Mouse (Mus musculus) limb, embryonic 15.5 days (tissue): ENCODE measurements around the gene Kmt2b. TPM values are rescaled to one million over a fixed set of nuclear protein-coding genes. Genes with fewer than 3 reads are reported as not detected.

Experiments
- ATAC-seq: fragments of 200-750 bp; cut with Nextera tagmentation; 2 replicates; pipeline ENCODE4 v1.8.0; 2017; ENCODE audit warnings: low read depth, moderate TSS enrichment; ENCODE audit not compliant: insufficient number of reproducible peaks, low FRiP score, low TSS enrichment
- H3K27ac ChIP-seq: fragments of 300-500 bp; sonication (generic); 2 replicates; pipeline ENCODE4 v1.5.1; 2015; ENCODE audit warnings: moderate library complexity, mild to moderate bottlenecking, inconsistent platforms
- H3K27me3 ChIP-seq: fragments of 300-500 bp; sonication (generic); 2 replicates; pipeline ENCODE4 v1.6.1; 2015; ENCODE audit warnings: inconsistent platforms
- H3K36me3 ChIP-seq: fragments of 300-500 bp; sonication (generic); 2 replicates; pipeline ENCODE4 v1.6.1; 2015; ENCODE audit warnings: inconsistent platforms
- H3K4me1 ChIP-seq: fragments of 300-500 bp; sonication (generic); 2 replicates; pipeline ENCODE4 v1.6.1; 2015; ENCODE audit warnings: inconsistent platforms
- H3K4me2 ChIP-seq: fragments of 300-500 bp; sonication (generic); 2 replicates; pipeline ENCODE4 v1.6.1; 2015; ENCODE audit warnings: mild to moderate bottlenecking, inconsistent platforms
- H3K4me3 ChIP-seq: fragments of 300-500 bp; sonication (generic); 2 replicates; pipeline ENCODE4 v1.5.1; 2015; ENCODE audit warnings: mild to moderate bottlenecking, inconsistent platforms
- H3K9ac ChIP-seq: fragments of 300-500 bp; sonication (generic); 2 replicates; pipeline ENCODE4 v1.6.1; 2015; ENCODE audit warnings: inconsistent platforms
- H3K9me3 ChIP-seq: fragments of 300-500 bp; sonication (generic); 2 replicates; pipeline ENCODE4 v1.6.1; 2016; ENCODE audit warnings: inconsistent platforms
- WGBS: fragments of 180-500 bp; shearing (Covaris S2); methylation state at CpG from one replicate; pipeline ENCODE4 v1.1.7; 2015; 5-methylcytosine and 5-hydroxymethylcytosine counted together
- microRNA-seq: library from miRNA; unstranded; fragments of <30 nt; microRNA quantifications from one replicate; pipeline ENCODE4, GENCODE M21; 2016
- polyA plus RNA-seq: library from polyadenylated mRNA; unstranded; fragments of >200 nt; fragmentation: Nextera tagmentation; extraction: Ambion mirVana; gene quantifications from 2 replicates; pipeline ENCODE4 v1.2.1, GENCODE M21; 2015

Kmt2b gene
- polyA plus RNA-seq, 1 experiment from 2014 or later, result 8.1 TPM

DNA sequence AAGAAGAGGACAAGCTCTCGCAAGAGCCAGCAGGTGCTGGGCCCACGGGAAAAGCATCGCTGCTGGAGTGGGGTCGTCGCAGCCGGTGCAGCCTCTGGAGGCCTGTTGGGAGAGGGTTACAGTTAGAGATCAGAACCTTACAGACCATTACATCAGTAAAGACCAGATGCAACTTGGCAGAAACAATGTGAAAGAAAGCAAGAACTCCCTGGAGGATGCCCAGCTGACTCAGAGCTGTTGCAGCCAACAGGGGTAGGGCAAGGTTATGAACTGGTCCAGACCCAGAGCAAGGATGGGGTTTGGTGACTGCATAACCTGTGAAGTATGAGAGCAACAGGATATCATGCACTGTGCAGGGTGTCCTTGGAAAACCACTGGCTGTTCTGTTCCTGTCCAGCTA is 64.0 kb downstream of the Kmt2b start:
- no peak for ATAC-seq
- Histone ChIP-seq H3K27ac (no peak overlapping the region), H3K4me3 (no peak overlapping the region), H3K36me3 (peaks cover 55% of the 10 kb centered on the region), H3K9ac (no peak overlapping the region), H3K27me3 (no peaks in the 10 kb centered on the region), H3K4me2 (no peak overlapping the region), H3K9me3 (no peaks in the 10 kb centered on the region), H3K4me1 (peaks cover 15% of the 10 kb centered on the region)
- 81% methylated on average over 6 of the region's 6 CpGs for WGBS

GRCm38 (mm10) chr7:30522871-30523270 is 65.7 kb downstream of the Kmt2b start:
- no peak for ATAC-seq
- H3K9ac ChIP-seq, result no peak overlapping the region
- peaks cover 39% of the 10 kb centered on the region for H3K36me3 ChIP-seq
- H3K9me3 ChIP-seq, result no peaks in the 10 kb centered on the region
- peaks cover 15% of the 10 kb centered on the region for H3K4me1 ChIP-seq
- H3K27ac ChIP-seq, result no peak overlapping the region
- H3K27me3 ChIP-seq, result no peaks in the 10 kb centered on the region
- 91% methylated on average over 10 of the region's 10 CpGs for WGBS
- H3K4me2 ChIP-seq, result no peak overlapping the region
- no peak overlapping the region for H3K4me3 ChIP-seq

GRCm38 (mm10) chr7:30520856-30521255 is 67.7 kb downstream of the Kmt2b start:
- no peak for ATAC-seq
- H3K9me3 ChIP-seq, result no peaks in the 10 kb centered on the region
- H3K4me3 ChIP-seq, result no peak overlapping the region
- peaks cover 2% of the 10 kb centered on the region for H3K4me1 ChIP-seq
- H3K27ac ChIP-seq, result no peak overlapping the region
- no peak overlapping the region for H3K9ac ChIP-seq
- no peak overlapping the region for H3K4me2 ChIP-seq
- H3K27me3 ChIP-seq, result no peaks in the 10 kb centered on the region
- H3K36me3 ChIP-seq, result peaks cover 22% of the 10 kb centered on the region
- 81% methylated on average over 5 of the region's 5 CpGs for WGBS

- 76% methylated on average over 4 of the region's 4 CpGs for WGBS
- no peak for ATAC-seq
- H3K27me3 ChIP-seq, result no peaks in the 10 kb centered on the region
These were observed 68.1 kb downstream of the Kmt2b start for GRCm38 (mm10) chr7:30520396-30520795.

More at GRCm38 (mm10) chr7:30520396-30520795, 68.1 kb downstream of the Kmt2b start:
- Histone ChIP-seq H3K9ac (no peak overlapping the region), H3K36me3 (peaks cover 19% of the 10 kb centered on the region), H3K4me3 (no peak overlapping the region), H3K4me1 (no peaks in the 10 kb centered on the region), H3K4me2 (no peak overlapping the region), H3K27ac (no peak overlapping the region), H3K9me3 (no peaks in the 10 kb centered on the region)

Small RNA genes within 50 kb of the gene (microRNA-seq; reads per million reads assigned to microRNA genes)
- 1.0 reads per million for gene Gm38670
- gene Mir3569, result not detected

Other genes with a start within 250 kb of the Kmt2b start
- 4.1 and 5.1 TPM in 2 replicates for gene Lrfn3, start 226.0 kb downstream of the Kmt2b start, polyA plus RNA-seq
- 78.9 and 87.7 TPM in 2 replicates for gene Tyrobp, start 175.0 kb downstream of the Kmt2b start, polyA plus RNA-seq
- gene Hcst, start 168.9 kb downstream of the Kmt2b start, polyA plus RNA-seq, result 2.7 and 3.3 TPM in 2 replicates
- 1.4 and 2.1 TPM in 2 replicates for gene Nfkbid, start 167.0 kb downstream of the Kmt2b start, polyA plus RNA-seq
- 28.6 and 32.7 TPM in 2 replicates for gene Aplp1, start 143.2 kb downstream of the Kmt2b start, polyA plus RNA-seq
- 0.04 and 0.38 TPM in 2 replicates for gene Kirrel2, start 131.0 kb downstream of the Kmt2b start, polyA plus RNA-seq
- 0.07 TPM in 1 of 2 replicates, not detected in the other for gene Nphs1, start 130.4 kb downstream of the Kmt2b start, polyA plus RNA-seq
- gene Prodh2, start 95.1 kb downstream of the Kmt2b start, polyA plus RNA-seq, result 0.18 TPM in 1 of 2 replicates, not detected in the other
- 7.8 and 8.0 TPM in 2 replicates for gene Arhgap33, start 53.7 kb downstream of the Kmt2b start, polyA plus RNA-seq
- 17.6 and 29.4 TPM in 2 replicates for gene Hspb6, start 36.5 kb downstream of the Kmt2b start, polyA plus RNA-seq
- gene Proser3, start 36.4 kb downstream of the Kmt2b start, polyA plus RNA-seq, result 11.3 and 12.1 TPM in 2 replicates
- 37.9 and 49.4 TPM in 2 replicates for gene Lin37, start 28.9 kb downstream of the Kmt2b start, polyA plus RNA-seq
- gene U2af1l4, start 25.4 kb downstream of the Kmt2b start, polyA plus RNA-seq, result 83.0 and 85.3 TPM in 2 replicates
- 12.2 and 12.4 TPM in 2 replicates for gene Gm49396, start 25.4 kb downstream of the Kmt2b start, polyA plus RNA-seq
- 126 and 146 TPM in 2 replicates for gene Psenen, start 25.1 kb downstream of the Kmt2b start, polyA plus RNA-seq
- gene Igflr1, start 23.3 kb downstream of the Kmt2b start, polyA plus RNA-seq, result 3.0 and 3.5 TPM in 2 replicates
- 3.0 and 4.2 TPM in 2 replicates for gene Zbtb32, start 10.2 kb upstream of the Kmt2b start, polyA plus RNA-seq
- 0.45 and 0.58 TPM in 2 replicates for gene Upk1a, start 24.1 kb upstream of the Kmt2b start, polyA plus RNA-seq
- 739 and 763 TPM in 2 replicates for gene Cox6b1, start 37.4 kb upstream of the Kmt2b start, polyA plus RNA-seq
- not detected in 2 replicates for gene Etv2, start 47.1 kb upstream of the Kmt2b start, polyA plus RNA-seq
- 104 and 114 TPM in 2 replicates for gene Rbm42, start 61.6 kb upstream of the Kmt2b start, polyA plus RNA-seq
- gene Haus5, start 76.3 kb upstream of the Kmt2b start, polyA plus RNA-seq, result 33.6 and 34.4 TPM in 2 replicates
- gene Pmis2, start 82.9 kb upstream of the Kmt2b start, polyA plus RNA-seq, result not detected in 2 replicates
- 1.1 and 1.4 TPM in 2 replicates for gene 2200002J24Rik, start 110.2 kb upstream of the Kmt2b start, polyA plus RNA-seq
- 0.19 and 0.99 TPM in 2 replicates for gene Atp4a, start 123.5 kb upstream of the Kmt2b start, polyA plus RNA-seq
- gene Tmem147, start 140.8 kb upstream of the Kmt2b start, polyA plus RNA-seq, result 197 and 199 TPM in 2 replicates
- gene Gapdhs, start 155.0 kb upstream of the Kmt2b start, polyA plus RNA-seq, result 0.52 and 0.66 TPM in 2 replicates
- gene Sbsn, start 162.7 kb upstream of the Kmt2b start, polyA plus RNA-seq, result 293 and 299 TPM in 2 replicates
- gene Dmkn, start 175.0 kb upstream of the Kmt2b start, polyA plus RNA-seq, result 913 and 939 TPM in 2 replicates
- 3,274 and 3,770 TPM in 2 replicates for gene Krtdap, start 199.2 kb upstream of the Kmt2b start, polyA plus RNA-seq
- 0.27 TPM in 1 of 2 replicates, not detected in the other for gene Ffar2, start 235.0 kb upstream of the Kmt2b start, polyA plus RNA-seq